Comparison of ENCODE assay signal across 8 mouse cellular contexts in the genomic region with DNA sequence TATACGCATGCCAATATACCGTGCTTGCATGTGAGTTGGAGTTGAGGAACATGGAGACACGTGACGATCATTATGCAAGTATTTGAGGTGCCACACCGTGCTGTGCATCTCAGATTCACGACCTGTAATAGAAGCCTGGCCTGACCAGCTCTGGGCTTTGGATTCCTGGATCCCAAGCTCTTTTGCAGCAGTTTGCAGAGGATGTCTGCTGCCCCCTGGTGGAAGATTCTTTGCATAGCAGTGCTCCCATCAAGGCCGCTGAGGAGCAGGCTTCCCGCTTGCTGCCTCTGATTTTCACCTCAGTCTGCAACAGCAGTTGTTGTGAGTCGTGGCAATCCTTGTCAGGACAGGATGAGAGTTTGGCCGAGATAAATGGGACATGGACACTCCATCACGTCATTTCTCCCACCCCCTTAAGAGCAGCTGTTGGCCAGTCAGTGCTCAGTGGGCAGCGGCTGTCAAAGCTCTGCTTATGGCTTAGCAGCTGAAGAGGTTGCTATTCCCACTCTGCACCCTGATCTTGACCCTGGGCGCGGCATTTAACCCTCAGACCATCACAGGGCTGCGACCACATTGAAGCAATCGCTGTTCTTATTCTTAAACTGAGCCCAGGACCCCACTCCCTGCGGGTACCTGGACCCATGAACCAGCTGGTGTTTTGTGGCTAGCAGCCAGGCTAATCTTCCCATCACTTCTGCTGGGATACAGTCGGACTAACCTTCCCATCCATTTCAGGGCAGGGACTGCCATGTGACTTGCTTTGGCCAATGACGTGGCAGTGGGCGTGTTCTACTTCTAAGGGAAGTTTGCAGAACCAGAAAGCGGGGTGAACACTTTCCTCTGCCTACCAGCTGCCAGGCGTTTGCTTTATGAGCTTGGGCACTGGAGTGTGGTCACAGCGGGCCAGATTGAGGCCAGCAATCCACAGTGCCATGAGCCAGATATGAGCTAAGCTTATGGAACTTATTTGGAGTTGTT.
DNase-seq lines count a peak whose midpoint lies in the region; ATAC-seq and TF ChIP-seq lines count a peak whose summit lies in the region.

No protein-coding gene starts in this region.

- intact Hi-C loops in heart, postnatal 10 days (cut with DNase I): loop anchor here (1.0 to 2.0 kb wide), 3 partner anchors 34 to 164 kb away; no protein-coding TSS in a partner anchor

- H3K27me3 ChIP-seq in E14TG2a.4 (ENCODE audit: insufficient read depth, low read length): peaks cover 11% of the 10 kb centered on the region
- H3K27me3 ChIP-seq in forebrain, embryonic 12.5 days: peaks cover 13% of the 10 kb centered on the region
- H3K27me3 ChIP-seq in liver, embryonic 12.5 days (replicated peaks): peaks cover 46% of the 10 kb centered on the region
- no peaks in the 10 kb centered on the region; the same call in none of the 2 replicates for H3K27me3 ChIP-seq in neural tube, embryonic 12.5 days (replicated peaks)
- no peaks in the 10 kb centered on the region for H3K27me3 ChIP-seq in testis, adult 2 months (ENCODE audit: control insufficient read depth, insufficient read depth, low read length)

- no peaks in the 10 kb centered on the region for H3K9me3 ChIP-seq in E14TG2a.4 (ENCODE audit: low read length)
- no peaks in the 10 kb centered on the region for H3K9me3 ChIP-seq in forebrain, embryonic 12.5 days
- no peaks in the 10 kb centered on the region for H3K9me3 ChIP-seq in liver, embryonic 12.5 days (replicated peaks)
- H3K9me3 ChIP-seq in neural tube, embryonic 12.5 days: no peaks in the 10 kb centered on the region

- peak; percentile 32 for DNase-seq in c-Kit-positive CD71-positive TER-119-negative erythroid progenitor cells, embryonic 14.5 days (ENCODE audit: low read depth)
- peak; percentile 86 to 93 for DNase-seq in heart, postnatal 10 days
- DNase-seq in kidney, postnatal 25 days: peak; percentile 79 to 87

- peak; percentile 57 for ATAC-seq in forebrain, embryonic 12.5 days (ENCODE audit: low FRiP score)
- no peak for ATAC-seq in liver, embryonic 12.5 days
- ATAC-seq in neural tube, embryonic 12.5 days (ENCODE audit: low FRiP score, low read depth): peak; percentile 66

- H3K9ac ChIP-seq in forebrain, embryonic 12.5 days: no peak overlapping the region
- no peak overlapping the region for H3K9ac ChIP-seq in liver, embryonic 12.5 days
- H3K9ac ChIP-seq in neural tube, embryonic 12.5 days: no peak overlapping the region

- no peak for TF ChIP-seq POLR2A in testis, adult 2 months (IDR thresholded peaks at IDR 0.05; ENCODE audit: control insufficient read depth, low read depth, low read length)

- H3K4me2 ChIP-seq in forebrain, embryonic 12.5 days: peak overlapping the region; percentile 48
- H3K4me2 ChIP-seq in liver, embryonic 12.5 days: peak overlapping the region; percentile 27
- H3K4me2 ChIP-seq in neural tube, embryonic 12.5 days (replicated peaks): peak overlapping the region; percentile 51

- peak; percentile 91 for TF ChIP-seq CTCF in E14TG2a.4 (conservative IDR thresholded peaks at IDR 0.05; ENCODE audit: low read length)
- peak; percentile 93 for TF ChIP-seq CTCF in testis, adult 2 months (IDR thresholded peaks at IDR 0.05; ENCODE audit: control insufficient read depth, insufficient read depth, insufficient replicate concordance, low read depth, low read length)

- H3K4me1 ChIP-seq in E14TG2a.4 (replicated peaks; ENCODE audit: low read depth, low read length): peaks cover 13% of the 10 kb centered on the region
- H3K4me1 ChIP-seq in forebrain, embryonic 12.5 days: peaks cover 62% of the 10 kb centered on the region
- peaks cover 4% of the 10 kb centered on the region; the same call in 1 of the 2 replicates for H3K4me1 ChIP-seq in liver, embryonic 12.5 days
- peaks cover 42% of the 10 kb centered on the region for H3K4me1 ChIP-seq in neural tube, embryonic 12.5 days
- no peaks in the 10 kb centered on the region; the same call in 1 of the 2 replicates for H3K4me1 ChIP-seq in testis, adult 2 months (ENCODE audit: control insufficient read depth, insufficient read depth, low read length)

- H3K36me3 ChIP-seq in E14TG2a.4 (ENCODE audit: insufficient read depth, low read length): no peaks in the 10 kb centered on the region
- no peaks in the 10 kb centered on the region for H3K36me3 ChIP-seq in forebrain, embryonic 12.5 days (replicated peaks)
- H3K36me3 ChIP-seq in liver, embryonic 12.5 days: no peaks in the 10 kb centered on the region
- no peaks in the 10 kb centered on the region for H3K36me3 ChIP-seq in neural tube, embryonic 12.5 days
- no peaks in the 10 kb centered on the region for H3K36me3 ChIP-seq in testis, adult 2 months (ENCODE audit: control insufficient read depth, insufficient read depth, low read length)

- peak overlapping the region; percentile 69 for H3K4me3 ChIP-seq in E14TG2a.4 (replicated peaks; ENCODE audit: low read length)
- H3K4me3 ChIP-seq in forebrain, embryonic 12.5 days (replicated peaks): peak overlapping the region; percentile 21; the same call in 1 of the 2 replicates
- no peak overlapping the region for H3K4me3 ChIP-seq in liver, embryonic 12.5 days
- H3K4me3 ChIP-seq in neural tube, embryonic 12.5 days: no peak overlapping the region
- no peak overlapping the region for H3K4me3 ChIP-seq in testis, adult 2 months (ENCODE audit: control insufficient read depth, low read depth, low read length)

- peak overlapping the region; percentile 68 for H3K27ac ChIP-seq in forebrain, embryonic 12.5 days
- H3K27ac ChIP-seq in liver, embryonic 12.5 days: no peak overlapping the region
- peak overlapping the region; percentile 26; the same call in 1 of the 2 replicates for H3K27ac ChIP-seq in neural tube, embryonic 12.5 days
- H3K27ac ChIP-seq in testis, adult 2 months (ENCODE audit: control insufficient read depth, insufficient read depth, low read depth, low read length): no peak overlapping the region

- WGBS in forebrain, embryonic 12.5 days: 9% methylated on average over 23 of the region's 23 CpGs
- WGBS in liver, embryonic 12.5 days (ENCODE audit: insufficient replicate concordance): 12% methylated on average over 23 of the region's 23 CpGs
- whole genome bisulfite sequencing in neural tube, embryonic 12.5 days: 8% methylated on average over 23 of the region's 23 CpGs

Comparison
In these comparisons a context has a peak if more than half of its experiments do, and no peak if none do; other contexts are left out.
1. H3K4me3 ChIP-seq: peak in E14TG2a.4 (single experiment) and forebrain, embryonic 12.5 days (single experiment); none in liver, embryonic 12.5 days (single experiment), neural tube, embryonic 12.5 days (single experiment) and testis, adult 2 months (single experiment).
2. DNase-seq: peak in every context shown above with its lines; median percentile 90 in heart, postnatal 10 days; 83 in kidney, postnatal 25 days; 32 in c-Kit-positive CD71-positive TER-119-negative erythroid progenitor cells, embryonic 14.5 days.
3. H3K27ac ChIP-seq: peak in forebrain, embryonic 12.5 days (single experiment) and neural tube, embryonic 12.5 days (single experiment); none in liver, embryonic 12.5 days (single experiment) and testis, adult 2 months (single experiment).
4. Peak in every context shown above with its lines, with median percentiles within 50 percentile points of each other: H3K4me2 ChIP-seq.